Mouse (Mus musculus): ENCODE measurements around the gene Adamts7.

GRCm38 (mm10) chr9:90196262-90196661, 33.4 kb downstream of the Adamts7 start:
- no peak for TF ChIP-seq CTCF (IDR thresholded peaks at IDR 0.05; ENCODE audit: low read depth)
- TF ChIP-seq EP300 (IDR thresholded peaks at IDR 0.05; ENCODE audit: low read depth) = no peak
